In genomic region chr7:78493591-78493990, GRCm38 (mm10) we compare ENCODE assay signal across 19 mouse cellular contexts.
DNase-seq lines count a peak whose midpoint lies in the region; ATAC-seq and TF ChIP-seq lines count a peak whose summit lies in the region.
"Had no signal": no experiment of that assay in that cellular context is flagged by ENCODE, and none has a peak within 500 bp of the region (broad histone marks: within the 10 kb centered on the region; RNA-seq: fewer than 3 reads in every experiment).

No protein-coding gene starts in this region.

- no peak overlapping the region for H3K4me3 ChIP-seq in hindbrain, postnatal 0 days (ENCODE audit: low read length)
- H3K4me3 ChIP-seq in hindbrain, embryonic 11.5 days (ENCODE audit: low read depth, low read length) = no peak overlapping the region
- H3K4me3 ChIP-seq in midbrain, embryonic 16.5 days (ENCODE audit: low read depth, low read length) = no peak overlapping the region
- no peak overlapping the region for H3K4me3 ChIP-seq in midbrain, postnatal 0 days (ENCODE audit: low read depth, low read length)
- no peak overlapping the region for H3K4me3 ChIP-seq in forebrain, embryonic 15.5 days
- H3K4me3 ChIP-seq: embryonic facial prominence, embryonic 10.5 days; heart, adult 2 months; heart, embryonic 15.5 days had no signal

- H3K4me2 ChIP-seq in hindbrain, postnatal 0 days (ENCODE audit: low read depth, low read length) = no peak overlapping the region
- no peak overlapping the region for H3K4me2 ChIP-seq in hindbrain, embryonic 11.5 days (replicated peaks; ENCODE audit: low read depth, low read length)
- no peak overlapping the region for H3K4me2 ChIP-seq in midbrain, embryonic 16.5 days (ENCODE audit: low read length)
- no peak overlapping the region for H3K4me2 ChIP-seq in midbrain, postnatal 0 days (ENCODE audit: low read depth, low read length, poor library complexity, severe bottlenecking)
- H3K4me2 ChIP-seq in forebrain, embryonic 15.5 days (replicated peaks) = no peak overlapping the region
- H3K4me2 ChIP-seq: heart, embryonic 11.5 days; heart, embryonic 15.5 days; hindbrain, embryonic 14.5 days had no signal

- DNase-seq in hindbrain, postnatal 0 days (ENCODE audit: low spot score) = no peak
- DNase-seq in hindbrain, embryonic 11.5 days (ENCODE audit: low spot score) = no peak
- no peak for DNase-seq in midbrain, postnatal 0 days (ENCODE audit: low spot score)
- DNase-seq: adrenal gland, postnatal 14 days; cerebellum, adult 18-20 months; cerebellum, postnatal 10 days; gastrocnemius, postnatal 14 days; heart, adult 2 months; heart, postnatal 14 days had no signal

- whole genome bisulfite sequencing in hindbrain, postnatal 0 days = 75% methylated on average over 7 of the region's 7 CpGs
- WGBS in hindbrain, embryonic 11.5 days = 93% methylated on average over 7 of the region's 7 CpGs
- 74% methylated on average over 7 of the region's 7 CpGs for WGBS in midbrain, embryonic 16.5 days
- 90% methylated on average over 7 of the region's 7 CpGs for WGBS in midbrain, postnatal 0 days
- 72% methylated on average over 7 of the region's 7 CpGs for WGBS in forebrain, embryonic 15.5 days

- no peak overlapping the region for H3K9ac ChIP-seq in hindbrain, postnatal 0 days (replicated peaks; ENCODE audit: low read length)
- H3K9ac ChIP-seq in hindbrain, embryonic 11.5 days (ENCODE audit: low read depth, low read length) = no peak overlapping the region
- no peak overlapping the region for H3K9ac ChIP-seq in midbrain, embryonic 16.5 days (ENCODE audit: low read depth, low read length)
- no peak overlapping the region for H3K9ac ChIP-seq in midbrain, postnatal 0 days (replicated peaks; ENCODE audit: low read length, poor library complexity, severe bottlenecking)
- H3K9ac ChIP-seq in forebrain, embryonic 15.5 days (replicated peaks) = no peak overlapping the region
- H3K9ac ChIP-seq: heart, embryonic 15.5 days; hindbrain, embryonic 14.5 days had no signal

- TF ChIP-seq CTCF in hindbrain, postnatal 0 days (IDR thresholded peaks at IDR 0.05; ENCODE audit: low read depth) = no peak
- TF ChIP-seq CTCF in midbrain, postnatal 0 days (IDR thresholded peaks at IDR 0.05) = no peak

- H3K36me3 ChIP-seq in hindbrain, postnatal 0 days (ENCODE audit: insufficient read depth, low read length) = no peaks in the 10 kb centered on the region
- no peaks in the 10 kb centered on the region for H3K36me3 ChIP-seq in hindbrain, embryonic 11.5 days (ENCODE audit: control insufficient read depth, insufficient read depth, low read length)
- no peaks in the 10 kb centered on the region for H3K36me3 ChIP-seq in midbrain, embryonic 16.5 days (ENCODE audit: control insufficient read depth, insufficient read depth, low read length)
- H3K36me3 ChIP-seq in midbrain, postnatal 0 days (ENCODE audit: insufficient read depth, low read length) = 0 out of 2 replicates have a peak, but pooled peaks cover 6% of the 10 kb centered on the region
- H3K36me3 ChIP-seq in forebrain, embryonic 15.5 days = no peaks in the 10 kb centered on the region
- H3K36me3 ChIP-seq: embryonic facial prominence, embryonic 10.5 days; heart, embryonic 15.5 days had no signal

- 0 out of 2 replicates have a peak, but pooled peaks have one; percentile 13 for ATAC-seq in hindbrain, postnatal 0 days
- ATAC-seq in hindbrain, embryonic 11.5 days (ENCODE audit: low FRiP score) = no peak
- ATAC-seq in midbrain, embryonic 16.5 days = 0 out of 2 replicates have a peak, but pooled peaks have one; percentile 14
- ATAC-seq in midbrain, postnatal 0 days (ENCODE audit: low FRiP score) = no peak
- peak; percentile 29; the same call in 1 of the 2 replicates for ATAC-seq in forebrain, embryonic 15.5 days (replicated peaks)
- ATAC-seq in megakaryocyte-erythroid progenitor cell, adult 5-6 weeks (replicated peaks; ENCODE audit: low FRiP score, low TSS enrichment, poor library complexity, severe bottlenecking) = no peak
- ATAC-seq: activated CD4-positive, CD25-positive, alpha-beta regulatory T cell, adult 4 months; Patski had no signal

- H3K9me3 ChIP-seq in hindbrain, postnatal 0 days (ENCODE audit: low read length) = no peaks in the 10 kb centered on the region
- no peaks in the 10 kb centered on the region for H3K9me3 ChIP-seq in hindbrain, embryonic 11.5 days (ENCODE audit: control insufficient read depth, low read length)
- no peaks in the 10 kb centered on the region for H3K9me3 ChIP-seq in midbrain, embryonic 16.5 days (replicated peaks; ENCODE audit: control insufficient read depth, low read length, poor library complexity, severe bottlenecking)
- H3K9me3 ChIP-seq in midbrain, postnatal 0 days (ENCODE audit: low read length) = no peaks in the 10 kb centered on the region
- H3K9me3 ChIP-seq in forebrain, embryonic 15.5 days = no peaks in the 10 kb centered on the region
- H3K9me3 ChIP-seq: embryonic facial prominence, embryonic 10.5 days; heart, embryonic 15.5 days had no signal

- no peak overlapping the region for H3K27ac ChIP-seq in hindbrain, postnatal 0 days
- no peak overlapping the region for H3K27ac ChIP-seq in hindbrain, embryonic 11.5 days (ENCODE audit: low read depth, low read length)
- no peak overlapping the region for H3K27ac ChIP-seq in midbrain, embryonic 16.5 days (ENCODE audit: low read length)
- H3K27ac ChIP-seq in midbrain, postnatal 0 days (ENCODE audit: low read depth, low read length) = no peak overlapping the region
- H3K27ac ChIP-seq in forebrain, embryonic 15.5 days (replicated peaks) = no peak overlapping the region
- H3K27ac ChIP-seq: embryonic facial prominence, embryonic 10.5 days; heart, adult 2 months; heart, embryonic 15.5 days; hindbrain, embryonic 14.5 days had no signal

- no peaks in the 10 kb centered on the region for H3K4me1 ChIP-seq in hindbrain, postnatal 0 days (ENCODE audit: insufficient read depth, low read length)
- H3K4me1 ChIP-seq in hindbrain, embryonic 11.5 days (replicated peaks; ENCODE audit: control insufficient read depth, insufficient read depth, low read length) = no peaks in the 10 kb centered on the region
- H3K4me1 ChIP-seq in midbrain, embryonic 16.5 days (ENCODE audit: control insufficient read depth, insufficient read depth, low read length) = no peaks in the 10 kb centered on the region
- H3K4me1 ChIP-seq in midbrain, postnatal 0 days (ENCODE audit: insufficient read depth, low read length) = no peaks in the 10 kb centered on the region
- H3K4me1 ChIP-seq in forebrain, embryonic 15.5 days = no peaks in the 10 kb centered on the region
- H3K4me1 ChIP-seq: heart, embryonic 15.5 days had no signal

- H3K27me3 ChIP-seq in hindbrain, postnatal 0 days (ENCODE audit: insufficient read depth, low read length) = no peaks in the 10 kb centered on the region
- no peaks in the 10 kb centered on the region for H3K27me3 ChIP-seq in hindbrain, embryonic 11.5 days (ENCODE audit: control insufficient read depth, insufficient read depth, low read length)
- H3K27me3 ChIP-seq in midbrain, embryonic 16.5 days (ENCODE audit: control insufficient read depth, insufficient read depth, low read depth, low read length) = no peaks in the 10 kb centered on the region
- no peaks in the 10 kb centered on the region for H3K27me3 ChIP-seq in midbrain, postnatal 0 days (ENCODE audit: insufficient read depth, low read length)
- no peaks in the 10 kb centered on the region for H3K27me3 ChIP-seq in forebrain, embryonic 15.5 days
- H3K27me3 ChIP-seq: CH12.LX; heart, embryonic 15.5 days; Patski had no signal

Comparison
In these comparisons a context has a peak if more than half of its experiments do, and no peak if none do; other contexts are left out.
1. ATAC-seq: peak in hindbrain, postnatal 0 days (single experiment), midbrain, embryonic 16.5 days (single experiment) and forebrain, embryonic 15.5 days (single experiment); none in hindbrain, embryonic 11.5 days (single experiment), midbrain, postnatal 0 days (single experiment) and megakaryocyte-erythroid progenitor cell, adult 5-6 weeks (single experiment).